In genomic region chr9:21264272-21264999, GRCm38 (mm10) we compare ENCODE assay signal across 8 mouse cellular contexts. TPM values are rescaled to one million over a fixed set of nuclear protein-coding genes. Genes with fewer than 3 reads are reported as not detected.
DNase-seq lines count a peak whose midpoint lies in the region; ATAC-seq and TF ChIP-seq lines count a peak whose summit lies in the region.

No protein-coding gene starts in this region.

- TF ChIP-seq CTCF in kidney, postnatal 0 days (IDR thresholded peaks at IDR 0.05; ENCODE audit: low read depth), result no peak

- peaks cover 20% of the 10 kb centered on the region for H3K79me2 ChIP-seq in macrophage (ENCODE audit: inconsistent target)

- H3K27me3 ChIP-seq in kidney, postnatal 0 days (ENCODE audit: insufficient read depth, low read length), result no peaks in the 10 kb centered on the region

- peak overlapping the region; percentile 91 for H3K9ac ChIP-seq in kidney, postnatal 0 days (ENCODE audit: low read depth, low read length)

- no peak for DNase-seq in kidney, postnatal 0 days (ENCODE audit: low spot score)
- DNase-seq in kidney, postnatal 4 days, result no peak
- peak; percentile 54 for DNase-seq in forelimb bud, embryonic 11.5 days (ENCODE audit: low read depth, low spot score)
- no peak for DNase-seq in frontal cortex, postnatal 10 days (ENCODE audit: low spot score in 2 of 2)
- no peak for DNase-seq in left cerebral cortex, adult 18-20 months (ENCODE audit: low spot score in 2 of 2)
- no peak for DNase-seq in right cerebral cortex, postnatal 36 days (ENCODE audit: low spot score in 2 of 2)

- H3K9me3 ChIP-seq in kidney, postnatal 0 days (replicated peaks; ENCODE audit: low read length), result no peaks in the 10 kb centered on the region

- 12% methylated on average over 17 of the region's 17 CpGs for WGBS in kidney, postnatal 0 days
- WGBS in macrophage (ENCODE audit: missing documents), result 66% methylated on average over 17 of the region's 17 CpGs

- peak overlapping the region; percentile 83 for H3K4me3 ChIP-seq in kidney, postnatal 0 days (replicated peaks; ENCODE audit: low read depth, low read length)
- peak overlapping the region; percentile 49 for H3K4me3 ChIP-seq in brown adipose tissue, adult 24 weeks (ENCODE audit: insufficient read depth, low read depth, low read length)
- peak overlapping the region; percentile 78 for H3K4me3 ChIP-seq in macrophage (ENCODE audit: inconsistent target)

- peak; percentile 3; the same call in 1 of the 2 replicates for ATAC-seq in kidney, postnatal 0 days (replicated peaks; ENCODE audit: low FRiP score, low read depth)

- peak overlapping the region; percentile 69 for H3K4me2 ChIP-seq in kidney, postnatal 0 days (ENCODE audit: low read length)

- H3K36me3 ChIP-seq in kidney, postnatal 0 days (ENCODE audit: insufficient read depth, low read length), result peaks cover 14% of the 10 kb centered on the region
- peaks cover 15% of the 10 kb centered on the region; the same call in 1 of the 2 replicates for H3K36me3 ChIP-seq in macrophage (ENCODE audit: inconsistent target)

- H3K27ac ChIP-seq in kidney, postnatal 0 days, result peak overlapping the region; percentile 13; the same call in 1 of the 2 replicates
- 0 out of 2 replicates have a peak overlapping the region, but pooled peaks have one; percentile 26 for H3K27ac ChIP-seq in brown adipose tissue, adult 24 weeks (replicated peaks; ENCODE audit: low read depth, low read length)
- H3K27ac ChIP-seq in macrophage, result 0 out of 2 replicates have a peak overlapping the region, but pooled peaks have one; percentile 12

- peaks cover 9% of the 10 kb centered on the region for H3K4me1 ChIP-seq in kidney, postnatal 0 days (replicated peaks; ENCODE audit: insufficient read depth, low read length)
- H3K4me1 ChIP-seq in brown adipose tissue, adult 24 weeks (ENCODE audit: control insufficient read depth, insufficient read depth, insufficient read length, low read length), result peaks cover 6% of the 10 kb centered on the region

RNA-seq across cellular contexts. Expression of gene Atg4d, which starts 0.7 kb away (rescaled TPM):
- 51.7 and 52.9 TPM in 2 replicates for polyA plus RNA-seq in kidney, postnatal 0 days (2015; fragmentation: Nextera tagmentation; extraction: Ambion mirVana)
- 23.5 and 23.7 TPM in 2 replicates for polyA plus RNA-seq in brown adipose tissue, adult 24 weeks (2012; ENCODE audit: insufficient read depth, insufficient read length, missing spikeins)
- total RNA-seq in macrophage (2018; cell fraction: chromatin; rRNA removed), result 10 to 100 TPM; 13.3 to 67.7 (median 37.2) TPM
- 10 to 100 TPM in 25 of 26 experiments, 1 to 10 TPM in 1; 9.9 to 21.9 (median 15.1) TPM for total RNA-seq in macrophage (2018; cell fraction: cytosol; rRNA removed)
- 10 to 100 TPM; 10.5 to 54.0 (median 24.5) TPM for total RNA-seq in macrophage (2018; cell fraction: nucleus; rRNA removed)
- 4.0 to 14.4 TPM (median 12.6 TPM) in 3 replicates for polyA plus RNA-seq in macrophage (2018)
- total RNA-seq in left cerebral cortex, adult 18-20 months (2021), result 10 to 100 TPM; 46.4 to 49.9 TPM

RNA-seq across cellular contexts. Expression of gene S1pr5, which starts 16.2 kb away (rescaled TPM):
- 0.11 TPM in 1 of 2 replicates, not detected in the other for polyA plus RNA-seq in kidney, postnatal 0 days (2015; fragmentation: Nextera tagmentation; extraction: Ambion mirVana)
- 2.1 and 3.6 TPM in 2 replicates for polyA plus RNA-seq in brown adipose tissue, adult 24 weeks (2012; ENCODE audit: insufficient read depth, insufficient read length, missing spikeins)
- not detected for total RNA-seq in macrophage (2018; cell fraction: chromatin; rRNA removed)
- total RNA-seq in macrophage (2018; cell fraction: cytosol; rRNA removed), result not detected
- total RNA-seq in macrophage (2018; cell fraction: nucleus; rRNA removed), result not detected
- not detected in 3 replicates for polyA plus RNA-seq in macrophage (2018)
- total RNA-seq in left cerebral cortex, adult 18-20 months (2021), result 10 to 100 TPM in 1 of 2 experiments, 1 to 10 TPM in 1; 9.7 to 10.7 TPM

RNA-seq across cellular contexts. Expression of gene Kri1, which starts 23.3 kb away (rescaled TPM):
- polyA plus RNA-seq in kidney, postnatal 0 days (2015; fragmentation: Nextera tagmentation; extraction: Ambion mirVana), result 8.7 and 10.6 TPM in 2 replicates
- polyA plus RNA-seq in brown adipose tissue, adult 24 weeks (2012; ENCODE audit: insufficient read depth, insufficient read length, missing spikeins), result 10.9 and 16.2 TPM in 2 replicates
- total RNA-seq in macrophage (2018; cell fraction: chromatin; rRNA removed), result 100 to 1,000 TPM in 23 of 26 experiments, 10 to 100 TPM in 3; 86.2 to 201 (median 143) TPM
- 10 to 100 TPM; 19.2 to 38.5 (median 29.8) TPM for total RNA-seq in macrophage (2018; cell fraction: cytosol; rRNA removed)
- 100 to 1,000 TPM in 4 of 26 experiments, 10 to 100 TPM in 22; 43.4 to 123 (median 71.4) TPM for total RNA-seq in macrophage (2018; cell fraction: nucleus; rRNA removed)
- 26.4 to 51.5 TPM (median 40.3 TPM) in 3 replicates for polyA plus RNA-seq in macrophage (2018)
- total RNA-seq in left cerebral cortex, adult 18-20 months (2021), result 10 to 100 TPM; 36.8 to 38.5 TPM

RNA-seq across cellular contexts. Expression of gene Keap1, which starts 25.3 kb away (rescaled TPM):
- 49.3 and 50.8 TPM in 2 replicates for polyA plus RNA-seq in kidney, postnatal 0 days (2015; fragmentation: Nextera tagmentation; extraction: Ambion mirVana)
- 24.6 and 25.5 TPM in 2 replicates for polyA plus RNA-seq in brown adipose tissue, adult 24 weeks (2012; ENCODE audit: insufficient read depth, insufficient read length, missing spikeins)
- 10 to 100 TPM in 22 of 26 experiments, 1 to 10 TPM in 4; 4.2 to 89.0 (median 47.5) TPM for total RNA-seq in macrophage (2018; cell fraction: chromatin; rRNA removed)
- 10 to 100 TPM; 16.0 to 98.5 (median 45.4) TPM for total RNA-seq in macrophage (2018; cell fraction: cytosol; rRNA removed)
- 100 to 1,000 TPM in 2 of 26 experiments, 10 to 100 TPM in 24; 11.3 to 126 (median 54.7) TPM for total RNA-seq in macrophage (2018; cell fraction: nucleus; rRNA removed)
- polyA plus RNA-seq in macrophage (2018), result 27.5 to 46.5 TPM (median 35.7 TPM) in 3 replicates
- 10 to 100 TPM; 53.4 to 58.0 TPM for total RNA-seq in left cerebral cortex, adult 18-20 months (2021)

RNA-seq across cellular contexts. Expression of gene Cdkn2d, which starts 26.8 kb away (rescaled TPM):
- polyA plus RNA-seq in kidney, postnatal 0 days (2015; fragmentation: Nextera tagmentation; extraction: Ambion mirVana), result 31.4 and 37.8 TPM in 2 replicates
- 11.1 and 13.5 TPM in 2 replicates for polyA plus RNA-seq in brown adipose tissue, adult 24 weeks (2012; ENCODE audit: insufficient read depth, insufficient read length, missing spikeins)
- total RNA-seq in macrophage (2018; cell fraction: chromatin; rRNA removed), result 10 to 100 TPM in 1 of 26 experiments, 1 to 10 TPM in 20, under 1 TPM in 4, not detected in 1; 0.66 to 10.1 (median 2.3) TPM
- total RNA-seq in macrophage (2018; cell fraction: cytosol; rRNA removed), result 10 to 100 TPM in 23 of 26 experiments, 1 to 10 TPM in 3; 7.1 to 20.2 (median 15.3) TPM
- total RNA-seq in macrophage (2018; cell fraction: nucleus; rRNA removed), result 10 to 100 TPM in 7 of 26 experiments, 1 to 10 TPM in 19; 3.1 to 18.0 (median 7.2) TPM
- polyA plus RNA-seq in macrophage (2018), result 6.1 to 12.6 TPM (median 9.8 TPM) in 3 replicates
- 10 to 100 TPM; 52.9 to 61.6 TPM for total RNA-seq in left cerebral cortex, adult 18-20 months (2021)
